Mouse (Mus musculus): ENCODE data around the gene Satb2. TPM values are rescaled to one million over a fixed set of nuclear protein-coding genes. Genes with fewer than 3 reads are reported as not detected.

Gene Satb2
- polyA plus RNA-seq, 1 experiment from 2014 or later, result 1.6 TPM

DNA sequence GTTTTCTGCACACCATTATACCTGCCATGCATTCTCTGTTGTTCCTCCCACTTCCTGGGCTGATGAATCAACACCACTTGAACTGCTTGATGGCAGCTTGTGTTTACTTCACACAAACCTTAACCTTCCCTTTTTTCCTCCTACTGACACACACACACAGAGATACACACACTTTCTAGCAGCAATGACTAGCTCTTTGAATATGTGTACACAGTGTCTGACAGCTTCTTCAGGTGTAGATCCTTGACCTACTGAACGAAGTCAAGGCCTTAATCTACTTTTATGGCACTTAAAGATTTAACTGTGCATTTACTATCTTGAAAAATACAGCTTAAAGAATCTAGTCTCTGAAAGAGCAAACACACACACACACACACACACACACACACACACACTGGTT lies 89.5 kb downstream of the Satb2 start:
- Histone ChIP-seq H3K27me3 (ENCODE audit: control insufficient read depth, insufficient read depth, low read depth, low read length) (no peaks in the 10 kb centered on the region), H3K4me2 (ENCODE audit: low read length) (no peak overlapping the region), H3K4me1 (ENCODE audit: control insufficient read depth, insufficient read depth, low read length) (no peaks in the 10 kb centered on the region), H3K9ac (ENCODE audit: low read depth, low read length) (no peak overlapping the region), H3K27ac (ENCODE audit: low read length) (no peak overlapping the region), H3K9me3 (replicated peaks; ENCODE audit: control insufficient read depth, low read length, poor library complexity, severe bottlenecking) (no peaks in the 10 kb centered on the region), H3K36me3 (ENCODE audit: control insufficient read depth, insufficient read depth, low read length) (no peaks in the 10 kb centered on the region), H3K4me3 (ENCODE audit: low read depth, low read length) (no peak overlapping the region)
- no peak for ATAC-seq
- 86% methylated on average over 1 of the region's 1 CpGs for WGBS

DNA sequence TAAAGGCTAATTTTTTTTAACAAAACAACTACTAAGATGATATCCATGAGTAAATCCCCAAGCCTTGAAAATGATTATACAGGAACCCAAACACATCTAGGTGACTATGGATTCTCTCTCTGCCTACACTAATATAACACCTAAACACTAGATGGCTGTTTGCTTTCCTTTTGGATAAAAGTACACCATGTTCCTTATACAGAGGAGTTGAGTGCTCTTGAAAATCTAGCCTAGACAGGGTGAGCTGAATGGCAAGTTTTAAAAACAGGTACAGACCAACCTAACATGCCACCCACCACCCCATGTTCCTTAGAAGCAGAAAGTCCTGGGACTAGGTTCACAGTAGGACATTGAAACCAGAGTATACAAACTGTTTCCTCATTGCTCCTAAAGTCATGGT lies 90.9 kb downstream of the Satb2 start:
- Histone ChIP-seq H3K4me2 (ENCODE audit: low read length) (no peak overlapping the region), H3K4me1 (ENCODE audit: control insufficient read depth, insufficient read depth, low read length) (no peaks in the 10 kb centered on the region), H3K27me3 (ENCODE audit: control insufficient read depth, insufficient read depth, low read depth, low read length) (no peaks in the 10 kb centered on the region), H3K9me3 (replicated peaks; ENCODE audit: control insufficient read depth, low read length, poor library complexity, severe bottlenecking) (no peaks in the 10 kb centered on the region), H3K9ac (ENCODE audit: low read depth, low read length) (no peak overlapping the region), H3K36me3 (ENCODE audit: control insufficient read depth, insufficient read depth, low read length) (no peaks in the 10 kb centered on the region), H3K4me3 (ENCODE audit: low read depth, low read length) (no peak overlapping the region), H3K27ac (ENCODE audit: low read length) (no peak overlapping the region)
- ATAC-seq, result no peak

DNA sequence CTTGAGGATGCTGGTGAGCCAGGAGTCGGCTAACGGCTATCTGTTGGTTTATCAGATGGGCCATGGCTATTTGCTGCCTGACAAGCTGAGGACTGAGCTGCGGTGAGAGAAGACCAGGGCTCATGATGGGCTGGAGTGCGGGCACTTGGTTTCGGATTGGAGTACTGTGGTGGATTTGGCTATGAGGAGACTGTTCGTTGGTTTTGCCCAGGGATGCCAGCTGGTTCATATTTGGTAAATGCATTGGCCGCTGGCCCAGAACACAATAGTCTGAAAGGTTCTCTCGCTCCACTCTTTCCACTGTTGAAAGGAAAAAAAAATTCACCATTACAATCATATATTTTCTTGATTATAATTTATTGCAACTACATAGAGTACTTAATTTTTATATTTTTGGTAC lies 107.0 kb downstream of the Satb2 start:
- no peaks in the 10 kb centered on the region for H3K4me1 ChIP-seq (ENCODE audit: control insufficient read depth, insufficient read depth, low read length)
- H3K36me3 ChIP-seq (ENCODE audit: control insufficient read depth, insufficient read depth, low read length), result no peaks in the 10 kb centered on the region
- no peak overlapping the region for H3K27ac ChIP-seq (ENCODE audit: low read length)
- no peak overlapping the region for H3K9ac ChIP-seq (ENCODE audit: low read depth, low read length)
- no peak overlapping the region for H3K4me3 ChIP-seq (ENCODE audit: low read depth, low read length)
- no peak for ATAC-seq
- H3K27me3 ChIP-seq (ENCODE audit: control insufficient read depth, insufficient read depth, low read depth, low read length), result no peaks in the 10 kb centered on the region
- WGBS, result 95% methylated on average over 8 of the region's 8 CpGs
- no peak overlapping the region for H3K4me2 ChIP-seq (ENCODE audit: low read length)
- no peaks in the 10 kb centered on the region for H3K9me3 ChIP-seq (replicated peaks; ENCODE audit: control insufficient read depth, low read length, poor library complexity, severe bottlenecking)

DNA sequence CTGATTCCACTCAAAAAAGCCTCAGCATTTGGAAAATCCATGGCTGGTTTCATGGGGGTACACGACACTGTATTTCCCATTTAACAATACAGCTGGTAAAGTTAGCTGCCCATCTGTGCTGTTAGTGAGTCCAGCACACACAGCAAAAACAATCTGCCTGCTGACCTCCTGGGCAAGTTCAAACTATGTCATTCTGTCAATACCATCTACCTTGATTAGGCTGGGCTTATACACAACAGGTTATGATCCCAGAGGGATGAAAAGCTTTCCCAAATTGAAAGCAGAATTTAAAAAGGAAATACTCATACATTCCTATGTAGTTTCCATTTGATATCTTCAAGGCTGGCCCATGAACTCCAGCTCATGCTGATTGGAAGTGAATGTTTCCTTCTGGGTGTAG lies 113.2 kb downstream of the Satb2 start:
- Histone ChIP-seq H3K36me3 (ENCODE audit: control insufficient read depth, insufficient read depth, low read length) (no peaks in the 10 kb centered on the region), H3K9me3 (replicated peaks; ENCODE audit: control insufficient read depth, low read length, poor library complexity, severe bottlenecking) (no peaks in the 10 kb centered on the region)
- 84% methylated on average over 1 of the region's 1 CpGs for WGBS

DNA sequence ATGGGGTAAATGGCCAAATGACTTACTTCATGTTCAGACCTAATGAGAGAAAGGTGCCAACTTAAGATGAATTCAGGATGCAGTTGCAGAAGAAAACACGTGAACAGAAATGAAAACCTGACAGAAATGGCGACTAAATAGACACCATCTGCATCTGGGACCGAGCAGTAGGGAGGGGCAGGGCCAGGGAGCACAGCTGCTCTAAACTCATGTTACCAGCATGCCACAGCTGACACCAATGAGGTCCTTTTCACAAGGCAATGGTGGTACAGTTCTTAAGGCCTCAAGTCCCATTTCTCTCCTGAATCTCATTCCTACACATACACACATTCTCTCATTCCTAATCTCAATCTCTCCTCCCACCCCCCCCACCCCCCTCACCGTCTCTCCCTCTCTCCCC lies 115.7 kb downstream of the Satb2 start:
- H3K4me1 ChIP-seq (ENCODE audit: control insufficient read depth, insufficient read depth, low read length), result no peaks in the 10 kb centered on the region
- ATAC-seq, result no peak
- no peak overlapping the region for H3K4me2 ChIP-seq (ENCODE audit: low read length)
- WGBS, result 70% methylated on average over 4 of the region's 4 CpGs
- H3K36me3 ChIP-seq (ENCODE audit: control insufficient read depth, insufficient read depth, low read length), result no peaks in the 10 kb centered on the region
- H3K27ac ChIP-seq (ENCODE audit: low read length), result no peak overlapping the region
- H3K4me3 ChIP-seq (ENCODE audit: low read depth, low read length), result no peak overlapping the region
- no peaks in the 10 kb centered on the region for H3K9me3 ChIP-seq (replicated peaks; ENCODE audit: control insufficient read depth, low read length, poor library complexity, severe bottlenecking)
- H3K27me3 ChIP-seq (ENCODE audit: control insufficient read depth, insufficient read depth, low read depth, low read length), result no peaks in the 10 kb centered on the region
- H3K9ac ChIP-seq (ENCODE audit: low read depth, low read length), result no peak overlapping the region

More for the DNA sequence above, 113.2 kb downstream of the Satb2 start:
- ATAC-seq, result no peak
- Histone ChIP-seq H3K4me3 (ENCODE audit: low read depth, low read length) (no peak overlapping the region), H3K9ac (ENCODE audit: low read depth, low read length) (no peak overlapping the region), H3K27me3 (ENCODE audit: control insufficient read depth, insufficient read depth, low read depth, low read length) (no peaks in the 10 kb centered on the region), H3K4me2 (ENCODE audit: low read length) (no peak overlapping the region), H3K4me1 (ENCODE audit: control insufficient read depth, insufficient read depth, low read length) (no peaks in the 10 kb centered on the region), H3K27ac (ENCODE audit: low read length) (no peak overlapping the region)

DNA sequence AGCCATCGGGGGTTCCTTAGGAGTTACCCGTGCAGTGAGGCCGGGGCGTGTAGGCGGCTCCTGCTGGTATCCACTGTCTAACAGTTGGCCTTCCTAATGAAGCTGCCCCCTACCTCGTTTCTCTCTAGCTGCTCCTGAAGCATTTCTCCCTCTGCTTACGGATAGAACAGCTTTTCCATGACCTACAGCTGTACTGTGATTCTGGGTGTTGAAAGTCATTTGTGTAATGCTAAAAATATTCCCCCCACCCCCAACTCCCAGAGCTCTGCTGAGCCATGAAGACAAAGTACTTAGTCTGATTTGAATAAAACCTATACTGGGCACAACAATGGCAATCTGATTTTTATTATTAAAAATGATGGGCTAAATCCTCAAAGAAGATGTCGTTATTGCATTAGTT lies 121.2 kb downstream of the Satb2 start:
- Histone ChIP-seq H3K4me2 (ENCODE audit: low read length) (no peak overlapping the region), H3K9ac (ENCODE audit: low read depth, low read length) (no peak overlapping the region), H3K9me3 (replicated peaks; ENCODE audit: control insufficient read depth, low read length, poor library complexity, severe bottlenecking) (no peaks in the 10 kb centered on the region), H3K36me3 (ENCODE audit: control insufficient read depth, insufficient read depth, low read length) (no peaks in the 10 kb centered on the region), H3K4me1 (ENCODE audit: control insufficient read depth, insufficient read depth, low read length) (no peaks in the 10 kb centered on the region), H3K27ac (ENCODE audit: low read length) (no peak overlapping the region), H3K4me3 (ENCODE audit: low read depth, low read length) (no peak overlapping the region), H3K27me3 (ENCODE audit: control insufficient read depth, insufficient read depth, low read depth, low read length) (no peaks in the 10 kb centered on the region)
- ATAC-seq, result no peak
- WGBS, result 71% methylated on average over 8 of the region's 8 CpGs

DNA sequence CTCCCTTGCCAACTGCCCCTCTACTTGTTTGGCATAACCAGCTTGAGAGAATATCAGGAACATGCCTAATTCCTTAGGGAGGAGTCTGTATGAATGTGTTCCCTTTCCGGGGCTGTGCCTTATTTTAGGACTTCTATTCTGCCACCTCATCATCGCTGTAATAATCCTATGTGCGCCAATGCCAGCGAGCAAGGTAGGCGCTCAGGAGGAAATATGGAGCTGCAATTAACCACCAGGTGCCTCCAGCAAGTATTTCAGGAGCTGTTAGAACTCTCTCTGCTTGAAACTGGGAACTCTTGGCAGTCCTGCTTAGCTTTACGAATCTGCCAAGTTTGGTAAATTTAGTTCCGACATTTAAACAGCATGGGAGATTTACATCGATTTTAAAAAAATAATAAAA lies 128.0 kb downstream of the Satb2 start:
- Histone ChIP-seq H3K36me3 (ENCODE audit: control insufficient read depth, insufficient read depth, low read length) (no peaks in the 10 kb centered on the region), H3K27ac (ENCODE audit: low read length) (no peak overlapping the region), H3K4me2 (ENCODE audit: low read length) (no peak overlapping the region), H3K27me3 (ENCODE audit: control insufficient read depth, insufficient read depth, low read depth, low read length) (no peaks in the 10 kb centered on the region), H3K9ac (ENCODE audit: low read depth, low read length) (no peak overlapping the region), H3K4me3 (ENCODE audit: low read depth, low read length) (no peak overlapping the region), H3K9me3 (replicated peaks; ENCODE audit: control insufficient read depth, low read length, poor library complexity, severe bottlenecking) (no peaks in the 10 kb centered on the region), H3K4me1 (ENCODE audit: control insufficient read depth, insufficient read depth, low read length) (no peaks in the 10 kb centered on the region)
- ATAC-seq, result no peak
- 94% methylated on average over 8 of the region's 8 CpGs for WGBS

DNA sequence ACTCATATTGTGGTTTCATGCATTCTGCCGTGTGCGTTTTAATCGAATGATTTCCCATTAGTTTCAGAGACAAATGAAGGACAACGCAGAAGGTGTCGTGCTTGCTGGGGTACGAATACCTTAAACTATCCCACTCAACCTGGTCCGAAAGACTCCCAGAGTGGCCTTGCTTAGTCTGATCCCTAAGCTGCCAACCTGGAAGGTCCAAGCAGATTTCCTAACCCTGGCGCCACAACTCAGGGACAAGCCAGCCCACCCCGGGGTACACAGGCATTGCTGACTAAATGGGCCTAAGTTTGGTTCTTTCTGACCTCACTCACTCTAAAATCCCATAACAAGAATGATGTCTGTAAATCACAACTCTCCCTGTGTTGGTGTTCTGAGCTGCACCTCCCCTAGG lies 132.1 kb downstream of the Satb2 start:
- Histone ChIP-seq H3K36me3 (ENCODE audit: control insufficient read depth, insufficient read depth, low read length) (no peaks in the 10 kb centered on the region), H3K9me3 (replicated peaks; ENCODE audit: control insufficient read depth, low read length, poor library complexity, severe bottlenecking) (no peaks in the 10 kb centered on the region), H3K4me3 (ENCODE audit: low read depth, low read length) (no peak overlapping the region), H3K27me3 (ENCODE audit: control insufficient read depth, insufficient read depth, low read depth, low read length) (no peaks in the 10 kb centered on the region), H3K4me1 (ENCODE audit: control insufficient read depth, insufficient read depth, low read length) (peaks cover 7% of the 10 kb centered on the region; the same call in 1 of the 2 replicates), H3K4me2 (ENCODE audit: low read length) (no peak overlapping the region), H3K9ac (ENCODE audit: low read depth, low read length) (no peak overlapping the region), H3K27ac (ENCODE audit: low read length) (no peak overlapping the region)
- 93% methylated on average over 9 of the region's 9 CpGs for WGBS
- ATAC-seq, result no peak

DNA sequence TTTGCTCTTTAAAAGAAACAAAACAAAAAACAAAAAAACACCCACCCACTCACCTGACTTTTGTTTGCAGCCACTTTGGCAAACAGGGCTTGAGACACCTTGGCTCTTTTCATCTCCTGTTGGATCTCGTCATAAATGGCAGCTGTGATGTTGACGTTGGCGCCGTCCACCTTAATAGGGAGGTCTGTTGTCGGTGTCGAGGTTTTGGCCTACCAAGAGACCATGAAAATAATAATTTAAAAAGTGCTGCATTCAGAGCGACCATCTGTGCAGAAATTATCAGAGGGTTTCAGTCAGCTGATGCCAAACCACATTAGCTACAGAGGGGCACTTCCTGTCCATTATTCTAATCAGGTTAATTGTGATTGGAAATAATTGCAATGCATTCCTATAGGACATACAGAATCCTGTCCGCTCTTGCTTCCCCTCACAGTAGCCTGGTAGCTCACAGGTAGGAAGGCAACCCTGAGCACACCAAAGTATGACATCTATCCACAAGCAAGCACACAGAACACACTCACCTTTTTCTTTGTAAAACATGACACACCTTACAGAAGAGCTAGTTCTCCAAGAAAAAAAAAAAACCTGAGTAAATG lies 132.8 kb downstream of the Satb2 start:
- Histone ChIP-seq H3K9ac (ENCODE audit: low read depth, low read length) (no peak overlapping the region), H3K27me3 (ENCODE audit: control insufficient read depth, insufficient read depth, low read depth, low read length) (no peaks in the 10 kb centered on the region), H3K27ac (ENCODE audit: low read length) (no peak overlapping the region), H3K9me3 (replicated peaks; ENCODE audit: control insufficient read depth, low read length, poor library complexity, severe bottlenecking) (no peaks in the 10 kb centered on the region), H3K4me3 (ENCODE audit: low read depth, low read length) (no peak overlapping the region), H3K4me1 (ENCODE audit: control insufficient read depth, insufficient read depth, low read length) (peaks cover 7% of the 10 kb centered on the region; the same call in 1 of the 2 replicates), H3K4me2 (ENCODE audit: low read length) (no peak overlapping the region), H3K36me3 (ENCODE audit: control insufficient read depth, insufficient read depth, low read length) (no peaks in the 10 kb centered on the region)
- WGBS, result 61% methylated on average over 8 of the region's 8 CpGs
- no peak for ATAC-seq
